Mouse (Mus musculus) kidney, postnatal 36 days (tissue): ENCODE measurements around the gene Plppr5.

ENCODE experiments used
- DNase-seq, 2 experiments: peaks; one replicate each; pipeline ENCODE4 v3.0.0; 2021 to 2022; ENCODE audit warnings: mixed read lengths in 2 of 2

Plppr5 gene

GRCm38 (mm10) chr3:117708788-117709187 lies 134.2 kb downstream of the Plppr5 start:
- DNase-seq = no peak

GRCm38 (mm10) chr3:117716534-117717280 lies 142.1 kb downstream of the Plppr5 start:
- DNase-seq = no peak

GRCm38 (mm10) chr3:117723390-117723789 lies 148.8 kb downstream of the Plppr5 start:
- DNase-seq = no peak

- DNase-seq = no peak
Measured at GRCm38 (mm10) chr3:117724521-117724920, 149.9 kb downstream of the Plppr5 start.

GRCm38 (mm10) chr3:117725501-117725900 lies 150.9 kb downstream of the Plppr5 start:
- no peak for DNase-seq

GRCm38 (mm10) chr3:117728136-117728535 lies 153.5 kb downstream of the Plppr5 start:
- no peak for DNase-seq

GRCm38 (mm10) chr3:117729121-117730072 lies 154.8 kb downstream of the Plppr5 start:
- no peak for DNase-seq

- DNase-seq = no peak
Measured at GRCm38 (mm10) chr3:117731545-117731944, 156.9 kb downstream of the Plppr5 start.

- DNase-seq = no peak
Measured at GRCm38 (mm10) chr3:117732661-117733060, 158.0 kb downstream of the Plppr5 start.
